Mouse (Mus musculus) embryonic fibroblast, embryonic 13.5 days (primary cell): ENCODE results near the gene Gm20388.

ENCODE experiments used
- CTCF ChIP-seq: IDR thresholded peaks from 2 replicates; pipeline ENCODE4 v1.5.1; 2011; ENCODE audit warnings: mild to moderate bottlenecking, control low read depth, low read length, moderate library complexity, borderline replicate concordance; ENCODE audit not compliant: insufficient read depth
- POLR2A ChIP-seq: IDR thresholded peaks from 2 replicates; pipeline ENCODE4 v1.6.1; 2011; ENCODE audit warnings: low read depth, mild to moderate bottlenecking, control low read depth, low read length, moderate library complexity

- TF ChIP-seq CTCF (no peak), POLR2A (no peak)
Measured at GRCm38 (mm10) chr8:121127756-121128375, 1217.2 kb downstream of the Gm20388 start, which contains the start of gene Foxl1.
